ENCODE assay signal across 8 mouse cellular contexts in genomic region chr2:147927792-147928670, GRCm38 (mm10).
DNase-seq lines count a peak whose midpoint lies in the region; ATAC-seq and TF ChIP-seq lines count a peak whose summit lies in the region.
"Had no signal": no experiment of that assay in that cellular context is flagged by ENCODE, and none has a peak within 500 bp of the region (broad histone marks: within the 10 kb centered on the region; RNA-seq: fewer than 3 reads in every experiment).

No protein-coding gene starts in this region.

- H3K4me3 ChIP-seq in C2C12 (ENCODE audit: insufficient read depth, poor library complexity, severe bottlenecking): no peak overlapping the region
- H3K4me3 ChIP-seq: neural tube, embryonic 13.5 days had no signal

- H3K79me2 ChIP-seq in C2C12 (ENCODE audit: control insufficient read depth, insufficient read depth): no peaks in the 10 kb centered on the region

- H3K36me3 ChIP-seq in C2C12 (ENCODE audit: control insufficient read depth, insufficient read depth): no peaks in the 10 kb centered on the region
- H3K36me3 ChIP-seq: neural tube, embryonic 13.5 days had no signal

- intact Hi-C loops in left cerebral cortex, postnatal 10 days (cut with DNase I): no loop called here

- no peaks in the 10 kb centered on the region for H3K27me3 ChIP-seq in C2C12 (ENCODE audit: control insufficient read depth, insufficient read depth, insufficient read length)
- H3K27me3 ChIP-seq in Patski: peaks cover 4% of the 10 kb centered on the region
- H3K27me3 ChIP-seq: neural tube, embryonic 13.5 days had no signal

- in situ Hi-C loops in Patski (cut with MboI; ENCODE audit: low pct_unique_long_range_greater_than_20kb): no loop called here

- H3ac ChIP-seq in C2C12 (ENCODE audit: control insufficient read depth, insufficient read length, low read depth): peak overlapping the region; percentile 45

- CTCF ChIA-PET in Patski (lab: Charles Lee): no interaction called here

- DNase-seq in Patski (ENCODE audit: low read depth, low spot score): peak; percentile 19
- peak; percentile 5 to 41 for DNase-seq in frontal cortex, postnatal 36 days (ENCODE audit: low spot score in 2 of 2)
- peak; percentile 6 to 23 for DNase-seq in left cerebral cortex, postnatal 10 days (ENCODE audit: extremely low spot score in 1 of 2, low spot score in 2 of 2)
- peak; percentile 53 to 58 for DNase-seq in right cerebral cortex, postnatal 10 days (ENCODE audit: low spot score in 2 of 2)
- no peak for DNase-seq in thymus, adult 18-20 months
- no peak for DNase-seq in adrenal gland, postnatal 4 days (ENCODE audit: low spot score in 2 of 2)

- TF ChIP-seq CTCF in C2C12 (IDR thresholded peaks at IDR 0.05; ENCODE audit: control insufficient read depth, insufficient read depth, insufficient read length) (no peak), Patski (IDR thresholded peaks at IDR 0.05) (no peak)

- no peaks in the 10 kb centered on the region for H3K79me3 ChIP-seq in C2C12 (ENCODE audit: low read depth)

- POLR2A ChIA-PET in Patski (lab: Charles Lee): no interaction called here

- peak; percentile 85 for ATAC-seq in Patski

TF ChIP-seq in C2C12, 6 proteins besides CTCF, POLR2A, EP300 and RAD21:
- no peak for TF ChIP-seq USF1 (IDR thresholded peaks at IDR 0.05; ENCODE audit: low read depth)
- peak; percentile 33 for TF ChIP-seq CEBPB (IDR thresholded peaks at IDR 0.05; ENCODE audit: low read depth)
- no peak for TF ChIP-seq FOSL1 (IDR thresholded peaks at IDR 0.05; ENCODE audit: insufficient read depth, low read length, poor library complexity, severe bottlenecking)
- no peak for TF ChIP-seq MYOG (IDR thresholded peaks at IDR 0.05; ENCODE audit: control insufficient read depth, extremely low read depth, insufficient read length)
- peak; percentile 67 for TF ChIP-seq MAX (IDR thresholded peaks at IDR 0.05)
- TF ChIP-seq MYOD1 (IDR thresholded peaks at IDR 0.05; ENCODE audit: control insufficient read depth, insufficient read length, low read depth): peak; percentile 2

Comparison
In these comparisons a context has a peak if more than half of its experiments do, and no peak if none do; other contexts are left out.
1. DNase-seq: peak in Patski (single experiment), frontal cortex, postnatal 36 days (2 of 2), left cerebral cortex, postnatal 10 days (2 of 2) and right cerebral cortex, postnatal 10 days (2 of 2); none in thymus, adult 18-20 months (0 of 2) and adrenal gland, postnatal 4 days (0 of 2).